Mouse (Mus musculus) granulocyte monocyte progenitor cell, adult 5-6 weeks (primary cell): ENCODE data around the gene Atp12a. TPM values are rescaled to one million over a fixed set of nuclear protein-coding genes. Genes with fewer than 3 reads are reported as not detected.

Source experiments
- ATAC-seq: replicated peaks from 2 replicates; pipeline ENCODE4 v1.8.0; 2016; ENCODE audit warnings: mild to moderate bottlenecking, moderate TSS enrichment, inconsistent platforms; ENCODE audit not compliant: poor library complexity, severe bottlenecking
- total RNA-seq, 2 experiments: library from RNA; stranded (forward) in 1 of 2; stranded (reverse) in 1 of 2; fragments of 200-712, 200-1000 nt in 1 of 2; fragments of >200 nt in 1 of 2; fragmentation: Nextera tagmentation in 1 of 2; gene quantifications; 2 replicates each; pipeline ENCODE4 v1.2.3; 2014 to 2017

Gene Atp12a
- total RNA-seq, 2 experiments from 2014 or later = not detected

DNA sequence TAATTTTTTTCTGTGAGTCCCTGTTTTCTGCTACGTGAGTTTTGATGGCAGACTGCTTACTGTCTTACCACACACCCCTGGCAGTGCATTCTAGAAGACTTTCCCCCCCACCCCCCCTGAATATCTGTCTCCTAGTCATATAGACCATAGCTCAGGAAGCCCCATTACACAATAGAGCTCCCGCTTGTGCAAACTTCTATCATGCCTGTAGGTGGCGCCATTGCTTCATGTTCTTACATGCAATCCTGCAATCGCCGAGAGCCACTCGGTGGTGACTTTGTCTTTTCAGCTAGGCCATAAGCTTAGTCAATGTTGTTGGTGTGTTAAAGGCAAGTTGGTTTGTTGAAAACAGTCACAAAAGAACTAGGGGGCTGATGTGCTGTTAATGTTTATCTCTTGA, 10.9 kb downstream of the Atp12a start:
- peak; percentile 94 for ATAC-seq

- no peak for ATAC-seq
Observed at GRCm38 (mm10) chr14:56377745-56378144, 12.9 kb downstream of the Atp12a start.

DNA sequence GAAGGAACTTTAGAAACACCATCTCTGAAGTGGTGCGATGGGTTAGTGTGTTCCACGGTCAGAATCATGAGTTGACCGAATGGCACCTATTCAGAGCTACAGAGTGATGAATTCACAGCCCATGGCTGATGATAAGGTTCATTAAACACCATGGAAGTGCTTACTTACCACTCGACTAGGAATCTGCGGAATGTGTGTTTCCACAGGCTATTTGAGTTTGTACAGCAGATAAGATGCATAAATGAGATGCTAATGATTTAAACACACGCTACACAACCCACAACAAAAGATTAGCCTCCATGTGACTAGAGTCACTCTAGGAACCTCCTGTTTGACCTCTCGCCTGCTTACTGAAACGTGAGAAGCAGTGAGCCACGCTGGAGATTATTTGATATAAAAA, 14.5 kb downstream of the Atp12a start:
- ATAC-seq = no peak

GRCm38 (mm10) chr14:56382366-56382765, 17.5 kb downstream of the Atp12a start:
- no peak for ATAC-seq

- ATAC-seq = no peak
Observed at GRCm38 (mm10) chr14:56390247-56390646, 25.4 kb downstream of the Atp12a start.

DNA sequence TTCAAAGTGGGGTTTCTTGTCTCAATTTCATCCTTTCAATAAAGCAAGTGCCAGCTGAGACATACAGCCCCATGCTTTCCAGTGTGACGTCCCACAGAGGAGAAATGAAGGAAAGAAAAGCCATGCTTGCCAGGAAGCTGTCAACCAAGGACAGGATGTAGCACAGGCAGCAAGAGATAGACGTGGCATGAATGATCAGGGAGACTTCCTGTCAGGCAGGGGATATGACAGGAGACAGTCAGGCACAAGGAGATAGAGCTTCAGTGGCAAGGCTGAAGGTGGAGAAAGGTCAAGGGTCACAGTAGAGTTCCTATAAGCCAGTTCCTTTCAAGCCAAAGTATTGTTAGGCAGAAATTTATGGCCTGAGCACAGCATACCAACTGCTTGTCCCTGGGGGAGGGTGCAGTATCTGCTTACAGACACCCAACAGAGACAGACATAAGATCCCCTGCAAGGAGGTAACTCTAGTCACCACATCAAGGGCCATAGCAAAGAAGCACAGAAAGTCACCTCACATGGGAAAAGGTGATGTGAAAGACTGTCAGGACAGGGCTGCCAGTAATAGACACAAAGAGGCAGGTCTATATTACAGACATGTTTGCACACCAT, 28.9 kb downstream of the Atp12a start:
- no peak for ATAC-seq

DNA sequence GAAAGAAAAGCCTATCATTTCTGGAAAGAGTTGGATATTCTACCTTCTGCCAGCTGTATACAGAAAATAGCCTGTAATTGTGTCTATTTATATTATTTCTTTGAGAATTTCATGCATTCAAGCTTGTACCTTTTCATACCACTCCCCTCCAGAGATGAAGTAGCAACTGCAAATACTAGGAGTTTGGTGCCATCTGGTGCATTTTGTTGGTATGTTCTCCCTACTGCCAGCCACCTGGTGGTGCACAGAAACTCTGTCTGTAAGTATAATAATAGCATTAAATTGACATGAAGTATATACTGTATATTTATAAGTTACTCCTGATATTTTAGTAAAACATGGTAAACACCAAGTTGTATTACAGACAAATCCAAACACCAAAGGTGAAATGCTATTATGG, 33.1 kb downstream of the Atp12a start:
- no peak for ATAC-seq

GRCm38 (mm10) chr14:56402311-56403071, 37.6 kb downstream of the Atp12a start, which contains the start of gene Rnf17:
Gene Rnf17 (plus strand): TSS chr14:56402581.
- peak; percentile 33; the same call in 1 of the 2 replicates for ATAC-seq

GRCm38 (mm10) chr14:56403072-56403375, 38.2 kb downstream of the Atp12a start:
- ATAC-seq = no peak

Other genes with a start within 250 kb of the Atp12a start
- gene Gzme, start 244.4 kb upstream of the Atp12a start, total RNA-seq (2014; fragmentation: Nextera tagmentation) = not detected in 2 replicates
- gene Gzme, start 244.4 kb upstream of the Atp12a start, total RNA-seq (2017) = not detected in 2 replicates
- not detected in 2 replicates for gene Gzmd, start 232.5 kb upstream of the Atp12a start, total RNA-seq (2014; fragmentation: Nextera tagmentation)
- not detected in 2 replicates for gene Gzmd, start 232.5 kb upstream of the Atp12a start, total RNA-seq (2017)
- gene Gzmg, start 205.5 kb upstream of the Atp12a start, total RNA-seq (2014; fragmentation: Nextera tagmentation) = not detected in 2 replicates
- gene Gzmg, start 205.5 kb upstream of the Atp12a start, total RNA-seq (2017) = not detected in 2 replicates
- not detected in 2 replicates for gene Gzmn, start 190.5 kb upstream of the Atp12a start, total RNA-seq (2014; fragmentation: Nextera tagmentation)
- gene Gzmn, start 190.5 kb upstream of the Atp12a start, total RNA-seq (2017) = not detected in 2 replicates
- gene Gzmf, start 153.7 kb upstream of the Atp12a start, total RNA-seq (2014; fragmentation: Nextera tagmentation) = not detected in 2 replicates
- not detected in 2 replicates for gene Gzmf, start 153.7 kb upstream of the Atp12a start, total RNA-seq (2017)
- gene Gzmc, start 130.4 kb upstream of the Atp12a start, total RNA-seq (2014; fragmentation: Nextera tagmentation) = not detected in 2 replicates
- not detected in 2 replicates for gene Gzmc, start 130.4 kb upstream of the Atp12a start, total RNA-seq (2017)
- gene Gzmb, start 102.8 kb upstream of the Atp12a start, total RNA-seq (2014; fragmentation: Nextera tagmentation) = 2.1 and 7.8 TPM in 2 replicates
- gene Gzmb, start 102.8 kb upstream of the Atp12a start, total RNA-seq (2017) = 0.34 and 2.4 TPM in 2 replicates
- 0.67 and 4.1 TPM in 2 replicates for gene Rnf17, start 37.5 kb downstream of the Atp12a start, total RNA-seq (2014; fragmentation: Nextera tagmentation)
- gene Rnf17, start 37.5 kb downstream of the Atp12a start, total RNA-seq (2017) = 2.4 and 4.1 TPM in 2 replicates
- gene Cenpj, start 210.4 kb downstream of the Atp12a start, total RNA-seq (2014; fragmentation: Nextera tagmentation) = 26.8 and 27.7 TPM in 2 replicates
- gene Cenpj, start 210.4 kb downstream of the Atp12a start, total RNA-seq (2017) = 23.5 and 24.9 TPM in 2 replicates
- 17.6 and 31.1 TPM in 2 replicates for gene Parp4, start 210.6 kb downstream of the Atp12a start, total RNA-seq (2014; fragmentation: Nextera tagmentation)
- gene Parp4, start 210.6 kb downstream of the Atp12a start, total RNA-seq (2017) = 3.6 and 4.2 TPM in 2 replicates